Mouse (Mus musculus) left cerebral cortex, adult 6 months (tissue): Measurements from ENCODE around the gene Ier3. TPM values are rescaled to one million over a fixed set of nuclear protein-coding genes. Genes with fewer than 3 reads are reported as not detected.

Experiments
- long read RNA-seq, 2 experiments: library from polyadenylated mRNA; unstranded; transcript quantifications; one replicate each; pipeline ENCODE4 v2.0.0; 2019 to 2020
- polyA plus RNA-seq: library from polyadenylated mRNA; unstranded; fragments of <200 nt; fragmentation: Nextera tagmentation; gene quantifications from 2 replicates; pipeline ENCODE4 v1.2.3, GENCODE M21; 2021

Ier3 gene
- 11.2 and 18.9 TPM in 2 replicates for polyA plus RNA-seq
- long read RNA-seq, experiment 1, transcript Ier3-201 (2 exons, 1,131 nt) = major isoform, 8 of 8 reads
- long read RNA-seq, experiment 1, partial matches to known transcripts = 0 of 8 reads
- long read RNA-seq, experiment 1, other reads (novel, unspliced or antisense) = 0 of 8 reads
- long read RNA-seq, experiment 2, transcript Ier3-201 (2 exons, 1,131 nt) = major isoform, 8 of 11 reads
- long read RNA-seq, experiment 2, partial matches to known transcripts = 3 of 11 reads
- long read RNA-seq, experiment 2, other reads (novel, unspliced or antisense) = 0 of 11 reads

GRCm38 (mm10) chr17:35821439-35822430, at the start of gene Ier3:
TSS of gene Ier3 (plus strand) at chr17:35821684.

GRCm38 (mm10) chr17:35822964-35823937, 1.8 kb downstream of the Ier3 start, which contains the start of gene Flot1:
TSS of gene Flot1 (plus strand) at chr17:35823230.

DNA sequence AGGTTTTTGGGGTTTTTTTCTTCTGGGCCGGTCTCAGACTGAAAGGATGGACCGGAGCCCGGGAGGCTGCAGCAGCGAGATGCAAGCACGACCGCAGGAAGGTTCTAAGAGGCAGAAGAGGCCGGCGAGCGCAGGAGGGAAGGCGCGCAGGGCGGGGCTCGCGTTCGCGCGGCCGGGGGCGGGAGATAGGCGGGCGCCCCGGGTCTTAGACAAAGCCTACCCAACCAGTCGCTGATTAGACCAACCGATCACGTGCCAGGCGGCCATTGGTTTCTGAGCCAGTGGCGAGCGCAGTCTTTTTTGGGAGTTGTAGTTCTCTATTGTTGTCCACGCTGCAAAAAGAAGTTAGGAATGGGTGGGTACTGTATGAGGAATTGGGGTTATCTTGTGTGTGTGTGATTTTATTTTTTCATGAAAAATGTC, 16.6 kb downstream of the Ier3 start, which contains the start of gene Tubb5:
Gene Tubb5 (minus strand): TSS at position 185 of the 423 bp plus-strand sequence.

DNA sequence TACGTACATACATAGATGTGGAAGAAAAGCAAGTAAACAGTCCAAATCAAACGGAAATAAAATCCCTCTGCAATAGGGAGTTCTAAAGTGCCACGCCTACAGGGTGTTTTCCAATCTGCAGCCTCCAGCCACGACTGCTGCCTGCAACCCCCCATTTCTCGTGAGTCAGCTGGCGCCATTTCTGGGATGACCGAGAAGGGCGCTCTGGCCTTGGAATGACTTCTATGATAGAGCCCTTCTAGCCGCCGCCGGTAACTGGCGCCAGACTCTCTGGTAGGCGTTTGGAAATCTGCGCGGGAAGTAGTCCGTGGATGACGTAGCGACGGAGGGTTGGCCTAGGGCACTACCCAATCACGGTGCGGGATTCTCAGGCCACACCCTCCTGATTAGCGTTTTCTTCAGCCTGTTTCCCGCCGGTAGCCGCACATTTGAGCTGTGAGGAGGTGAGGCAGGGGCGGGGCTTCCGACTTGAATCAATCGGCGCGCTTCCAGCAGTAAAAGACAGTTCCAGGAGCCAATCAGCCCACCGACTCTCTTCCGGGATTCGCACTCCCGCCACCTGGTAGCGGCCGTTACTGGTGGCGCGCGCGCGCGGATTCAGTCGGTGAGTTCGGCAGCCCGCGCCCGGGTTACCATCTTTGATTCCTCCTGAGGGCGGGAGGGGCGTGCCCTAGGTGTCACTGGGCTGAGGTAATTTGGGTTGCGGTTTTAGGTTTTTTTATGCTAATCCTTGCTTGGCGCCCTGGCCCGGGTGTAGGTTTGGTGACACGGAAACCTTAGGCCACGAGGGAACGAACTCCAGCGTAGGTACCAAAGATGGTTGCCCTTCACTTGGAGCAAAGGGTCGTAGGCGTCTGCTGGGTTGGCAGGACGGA, 19.8 kb downstream of the Ier3 start, which contains the start of gene Mdc1:
Gene Mdc1 (plus strand): TSS at position 440 of the 875 bp plus-strand sequence.

DNA sequence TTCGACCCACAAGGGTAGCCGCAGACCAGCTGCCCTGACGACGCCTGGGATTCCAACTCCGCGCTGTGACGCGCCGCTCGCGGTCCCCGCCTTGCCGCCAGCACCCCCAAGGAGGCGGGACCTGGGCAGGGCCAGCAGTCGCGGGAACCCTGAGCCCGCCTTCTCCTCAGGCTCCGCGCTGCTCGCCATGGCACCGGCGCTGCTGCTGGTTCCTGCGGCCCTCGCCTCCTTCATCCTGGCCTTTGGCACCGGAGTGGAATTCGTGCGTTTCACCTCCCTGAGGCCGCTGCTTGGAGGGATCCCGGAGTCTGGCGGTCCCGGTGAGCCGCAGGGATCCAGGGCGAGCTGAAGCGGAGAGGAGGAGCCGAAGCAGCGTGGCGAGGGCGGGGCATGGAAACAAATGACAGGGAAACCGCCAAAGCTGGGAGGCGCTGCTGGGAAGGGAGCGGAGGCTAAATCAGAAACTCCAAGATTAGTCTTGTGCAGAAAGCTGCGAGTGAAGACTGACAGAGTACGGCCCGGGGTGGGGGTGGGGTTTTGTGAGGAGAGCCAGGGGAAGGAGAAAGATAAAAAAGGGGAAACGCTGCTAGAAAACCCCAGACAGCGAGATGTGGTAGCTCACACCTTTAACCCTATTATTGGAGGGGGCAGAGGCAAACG, 39.8 kb downstream of the Ier3 start, which contains the start of gene Nrm:
Gene Nrm (plus strand): TSS at position 121 of the 660 bp plus-strand sequence.

GRCm38 (mm10) chr17:35865481-35866280, 44.2 kb downstream of the Ier3 start, which contains the start of gene Ppp1r18:
TSS of gene Ppp1r18 (plus strand) at chr17:35865593.

Other genes starting within 250 kb of the Ier3 start
- not detected in 2 replicates for gene Sfta2, start 220.1 kb upstream of the Ier3 start, polyA plus RNA-seq
- not detected in 2 replicates for gene Gm9573, start 195.0 kb upstream of the Ier3 start, polyA plus RNA-seq
- gene Mucl3, start 178.0 kb upstream of the Ier3 start, polyA plus RNA-seq = not detected in 2 replicates
- 4.2 and 4.4 TPM in 2 replicates for gene Vars2, start 154.1 kb upstream of the Ier3 start, polyA plus RNA-seq
- gene Gtf2h4, start 147.9 kb upstream of the Ier3 start, polyA plus RNA-seq = 25.0 and 27.8 TPM in 2 replicates
- gene Ddr1, start 117.1 kb upstream of the Ier3 start, polyA plus RNA-seq = 10.2 and 39.0 TPM in 2 replicates
- 142 and 144 TPM in 2 replicates for gene Flot1, start 1.5 kb downstream of the Ier3 start, polyA plus RNA-seq
- 596 and 663 TPM in 2 replicates for gene Tubb5, start 16.6 kb downstream of the Ier3 start, polyA plus RNA-seq
- 2.9 and 4.1 TPM in 2 replicates for gene Mdc1, start 19.8 kb downstream of the Ier3 start, polyA plus RNA-seq
- 4.0 and 4.1 TPM in 2 replicates for gene Nrm, start 39.6 kb downstream of the Ier3 start, polyA plus RNA-seq
- 0.97 and 6.2 TPM in 2 replicates for gene Ppp1r18, start 43.9 kb downstream of the Ier3 start, polyA plus RNA-seq
- 9.6 and 13.1 TPM in 2 replicates for gene Dhx16, start 58.1 kb downstream of the Ier3 start, polyA plus RNA-seq
- 59.1 and 90.8 TPM in 2 replicates for gene 2310061I04Rik, start 75.7 kb downstream of the Ier3 start, polyA plus RNA-seq
- gene Atat1, start 88.4 kb downstream of the Ier3 start, polyA plus RNA-seq = 34.2 and 50.5 TPM in 2 replicates
- gene Mrps18b, start 94.7 kb downstream of the Ier3 start, polyA plus RNA-seq = 65.1 and 66.8 TPM in 2 replicates
- gene Ppp1r10, start 94.8 kb downstream of the Ier3 start, polyA plus RNA-seq = 16.6 and 18.5 TPM in 2 replicates
- 50.2 and 50.3 TPM in 2 replicates for gene Abcf1, start 148.1 kb downstream of the Ier3 start, polyA plus RNA-seq
- 23.8 and 41.5 TPM in 2 replicates for gene Gnl1, start 158.2 kb downstream of the Ier3 start, polyA plus RNA-seq
- 12.1 and 12.4 TPM in 2 replicates for gene Prr3, start 158.6 kb downstream of the Ier3 start, polyA plus RNA-seq
- gene H2-T24, start 198.9 kb downstream of the Ier3 start, polyA plus RNA-seq = 2.5 and 3.0 TPM in 2 replicates
- 24.6 and 34.7 TPM in 2 replicates for gene H2-T23, start 211.2 kb downstream of the Ier3 start, polyA plus RNA-seq
- 21.2 and 21.4 TPM in 2 replicates for gene H2-T22, start 221.1 kb downstream of the Ier3 start, polyA plus RNA-seq
- not detected in 2 replicates for gene Gm6034, start 221.3 kb downstream of the Ier3 start, polyA plus RNA-seq
- gene Gm11127, start 236.7 kb downstream of the Ier3 start, polyA plus RNA-seq = not detected in 2 replicates